Mouse (Mus musculus) stomach, postnatal 0 days (tissue): ENCODE data around the gene Elovl3.

Experiments
- CTCF ChIP-seq: IDR thresholded peaks from 2 replicates; pipeline ENCODE4 v1.5.1; 2016; ENCODE audit warnings: antibody characterized with exemption, low read depth, mild to moderate bottlenecking, moderate library complexity
- EP300 ChIP-seq: optimal IDR thresholded peaks from 2 replicates; pipeline ENCODE3; 2016; ENCODE audit warnings: antibody characterized with exemption

DNA sequence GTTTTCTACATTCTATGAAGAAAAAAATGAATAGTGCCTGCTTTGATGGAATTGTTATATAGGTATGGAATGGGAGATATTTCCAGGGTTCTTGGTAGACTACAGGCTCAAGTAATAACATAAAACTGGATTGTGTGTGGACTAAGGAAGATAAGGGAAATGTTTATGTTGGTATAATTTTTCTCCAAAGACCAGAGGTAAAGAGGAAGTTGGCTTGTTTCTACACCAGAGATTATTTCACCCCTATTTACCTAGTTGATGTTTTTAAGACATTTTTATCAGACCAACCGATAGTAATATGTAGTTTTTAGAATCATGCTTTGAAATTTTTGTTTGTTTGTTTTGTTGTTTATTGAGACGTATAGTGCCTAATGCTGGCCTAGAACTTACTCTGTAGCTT lies 48.6 kb downstream of the Elovl3 start:
- TF ChIP-seq CTCF (no peak), EP300 (no peak)
